Mouse (Mus musculus) v-Abl transformed pro-B cells (cell line): Measurements from ENCODE around the gene Sv2c.

Experiments
- in situ Hi-C, 2 experiments: fragments of 400-800 bp; cut with MboI; formaldehyde crosslinking; loops; one replicate each; pipeline ENCODE4 v1.15.1; 2025; ENCODE audit not compliant: unreplicated experiment in 2 of 2

The Sv2c gene

DNA sequence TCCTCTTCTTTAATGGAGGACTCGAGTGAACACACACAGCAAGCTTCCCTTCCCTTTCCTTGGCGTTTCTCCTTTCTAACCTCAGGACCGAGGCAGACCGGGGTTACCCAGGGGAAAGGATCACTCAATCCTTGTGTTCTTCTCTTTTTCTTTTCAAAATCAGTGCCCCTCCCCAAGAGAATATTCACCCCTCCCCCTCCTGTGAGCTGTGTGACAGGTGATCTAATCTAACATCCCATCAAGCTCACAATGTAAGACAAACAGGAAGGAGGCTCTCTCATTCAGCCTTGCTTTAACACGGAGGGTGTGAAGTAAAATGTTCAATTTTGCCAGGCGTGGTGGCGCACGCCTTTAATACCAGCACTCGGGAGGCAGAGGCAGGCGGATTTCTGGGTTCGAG lies 158.3 kb downstream of the Sv2c start:
- in situ Hi-C loops, result loop anchor here (25.0 kb wide), 1 partner anchor 613 kb away; no protein-coding TSS in a partner anchor

- in situ Hi-C loops, result loop anchor here (25.0 kb wide), 1 partner anchor 614 kb away; no protein-coding TSS in a partner anchor
Measured at GRCm38 (mm10) chr13:95973368-95973958, 158.9 kb downstream of the Sv2c start.

DNA sequence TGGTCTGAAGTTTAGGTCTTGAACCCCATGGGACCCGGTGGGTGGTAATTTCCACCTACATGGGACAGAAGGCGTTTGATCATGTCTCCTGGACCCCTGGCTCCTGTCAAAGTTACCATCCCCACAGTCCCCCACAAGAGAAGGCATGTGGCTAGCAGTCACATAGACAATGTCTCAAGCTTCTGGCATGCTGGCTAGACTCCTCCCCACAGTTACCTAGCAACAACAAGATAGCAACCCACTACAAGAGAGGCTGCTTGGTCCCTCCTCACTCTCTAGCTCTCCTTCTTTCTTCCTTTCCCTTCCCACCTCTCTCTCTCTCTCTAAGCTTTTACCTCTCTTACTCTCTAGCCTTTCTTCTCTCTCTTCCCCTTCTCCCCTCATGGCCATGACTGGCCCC lies 164.3 kb downstream of the Sv2c start:
- in situ Hi-C loops, result loop anchor here (25.0 kb wide), 1 partner anchor 619 kb away; no protein-coding TSS in a partner anchor

GRCm38 (mm10) chr13:95966791-95967190 lies 165.6 kb downstream of the Sv2c start:
- in situ Hi-C loops, result loop anchor here (25.0 kb wide), 1 partner anchor 621 kb away; no protein-coding TSS in a partner anchor

- in situ Hi-C loops, result loop anchor here (25.0 kb wide), 1 partner anchor 622 kb away; no protein-coding TSS in a partner anchor
Measured at GRCm38 (mm10) chr13:95965596-95965995, 166.8 kb downstream of the Sv2c start.

- in situ Hi-C loops, result loop anchor here (25.0 kb wide), 1 partner anchor 622 kb away; no protein-coding TSS in a partner anchor
Measured at GRCm38 (mm10) chr13:95965162-95965561, 167.2 kb downstream of the Sv2c start.

DNA sequence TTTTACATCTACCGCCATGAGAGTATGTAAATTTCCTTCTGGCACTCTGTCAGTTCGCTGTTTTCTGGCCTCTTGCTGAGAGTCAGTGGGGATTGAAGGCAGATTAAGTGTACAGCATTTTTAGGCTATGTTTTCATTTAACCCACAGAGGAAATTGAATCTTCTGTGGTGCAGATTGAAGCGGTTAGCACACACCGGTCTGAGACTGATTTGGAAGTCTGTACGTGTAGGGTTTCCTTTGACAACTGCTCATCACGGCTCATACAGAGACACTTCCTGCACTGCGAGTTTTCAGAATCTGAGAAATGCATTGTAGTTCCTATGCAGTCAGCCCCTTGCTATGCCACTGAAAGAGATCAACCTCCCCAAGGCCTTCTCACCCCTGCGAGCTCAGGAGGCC lies 168.2 kb downstream of the Sv2c start:
- in situ Hi-C loops, result loop anchor here (25.0 kb wide), 1 partner anchor 623 kb away; no protein-coding TSS in a partner anchor

DNA sequence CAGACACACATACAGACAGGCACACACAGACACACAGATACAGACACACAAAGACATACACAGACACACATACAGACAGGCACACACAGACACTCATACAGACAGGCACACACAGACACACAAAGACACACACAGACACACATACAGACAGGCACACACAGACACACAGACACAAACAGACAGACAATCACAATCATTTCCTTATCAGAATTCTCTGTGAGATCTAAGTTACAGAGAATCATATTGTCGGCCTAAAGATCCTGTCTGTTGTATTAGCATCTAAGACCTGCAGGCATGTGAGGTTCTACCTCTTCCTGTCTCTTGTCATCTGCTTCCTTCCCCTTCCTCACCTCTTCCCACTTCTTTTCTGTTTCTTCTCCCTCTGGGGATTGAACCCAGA lies 168.7 kb downstream of the Sv2c start:
- in situ Hi-C loops, result loop anchor here (25.0 kb wide), 1 partner anchor 624 kb away; no protein-coding TSS in a partner anchor

GRCm38 (mm10) chr13:95961905-95962304 lies 170.5 kb downstream of the Sv2c start:
- in situ Hi-C loops, result loop anchor here (25.0 kb wide), 1 partner anchor 625 kb away; no protein-coding TSS in a partner anchor

GRCm38 (mm10) chr13:95961191-95961791 lies 171.1 kb downstream of the Sv2c start:
- in situ Hi-C loops, result loop anchor here (25.0 kb wide), 1 partner anchor 626 kb away; no protein-coding TSS in a partner anchor

DNA sequence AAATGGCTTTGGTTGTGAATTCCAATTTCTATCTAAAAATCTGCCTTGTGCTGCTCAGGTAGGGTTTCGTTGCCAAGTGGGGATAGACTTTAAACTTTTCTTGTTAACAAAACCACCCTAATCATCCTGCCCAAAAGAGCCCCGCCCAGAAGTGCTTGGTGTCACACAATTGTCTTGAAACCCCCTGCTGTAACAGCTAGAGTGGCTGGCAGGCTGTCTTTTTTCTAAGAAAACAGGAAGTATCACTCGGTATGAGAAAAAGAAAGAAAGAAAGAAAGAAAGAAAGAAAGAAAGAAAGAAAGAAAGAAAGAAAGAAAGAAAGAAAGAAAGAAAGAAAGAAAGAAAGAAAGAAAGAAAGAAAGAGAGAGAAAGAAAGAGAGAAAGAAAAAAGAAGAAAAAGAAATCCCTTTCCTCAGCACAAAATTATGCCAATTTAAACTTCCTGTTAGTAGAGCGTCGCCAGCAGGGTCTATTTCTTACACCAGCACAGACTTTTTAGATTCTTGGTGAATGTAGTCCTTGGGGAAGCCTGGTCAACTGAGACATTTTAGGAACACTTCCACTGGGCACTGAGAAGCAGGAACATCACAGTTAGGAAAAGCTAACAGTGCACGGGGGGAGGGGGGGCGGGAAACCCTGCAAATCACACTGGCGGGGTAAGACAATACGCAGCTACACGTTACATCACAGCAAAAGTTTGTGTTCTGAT lies 171.7 kb downstream of the Sv2c start:
- in situ Hi-C loops, result loop anchor here (25.0 kb wide), 1 partner anchor 627 kb away; no protein-coding TSS in a partner anchor

- in situ Hi-C loops, result loop anchor here (10.0 to 25.0 kb wide), 2 partner anchors 395 to 627 kb away; no protein-coding TSS in a partner anchor
Measured at GRCm38 (mm10) chr13:95959651-95960476, 172.5 kb downstream of the Sv2c start.

DNA sequence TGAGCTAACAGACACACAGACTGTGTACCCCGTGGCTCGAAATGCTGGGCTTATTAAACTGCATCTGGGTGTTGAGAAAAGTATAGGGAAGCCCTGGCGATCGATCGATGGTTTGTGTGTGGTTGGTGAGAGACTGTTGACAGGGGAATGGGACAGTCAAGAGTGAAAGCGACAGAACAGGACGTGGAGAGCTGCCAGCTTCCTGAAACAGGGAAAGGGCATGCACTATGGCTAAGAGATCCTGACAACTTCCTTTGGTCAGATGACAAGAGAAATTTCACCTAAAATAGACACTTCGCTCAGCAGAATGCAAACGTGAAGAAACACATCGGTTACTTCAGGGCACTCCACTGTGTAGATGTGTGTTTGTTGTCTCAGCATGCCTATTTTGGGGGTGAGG lies 175.2 kb downstream of the Sv2c start:
- in situ Hi-C loops, result loop anchor here (10.0 to 25.0 kb wide), 2 partner anchors 392 to 630 kb away; no protein-coding TSS in a partner anchor

DNA sequence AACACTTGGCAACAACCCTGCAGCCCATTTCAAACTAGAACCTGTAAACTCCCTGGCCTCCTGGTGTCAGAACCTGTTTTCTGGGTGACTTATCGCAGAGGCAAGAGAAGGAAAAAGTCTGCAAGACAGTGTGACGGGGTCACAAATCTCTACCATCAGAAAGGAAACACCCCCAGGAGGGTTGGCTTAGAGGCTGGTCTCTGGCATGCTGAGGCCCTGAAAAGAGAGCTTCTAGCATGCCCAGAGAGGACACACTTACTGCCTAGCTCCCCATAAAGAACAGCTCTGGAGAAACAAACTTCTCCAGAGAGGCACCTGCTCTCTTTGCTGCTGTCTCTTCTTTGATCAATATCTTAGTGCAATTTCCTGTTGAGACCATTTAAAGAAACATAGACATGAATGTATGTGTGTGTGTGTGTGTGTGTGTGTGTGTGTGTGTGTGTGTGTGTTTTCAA lies 176.0 kb downstream of the Sv2c start:
- in situ Hi-C loops, result loop anchor here (10.0 to 25.0 kb wide), 2 partner anchors 392 to 631 kb away; no protein-coding TSS in a partner anchor

GRCm38 (mm10) chr13:95955204-95955603 lies 177.2 kb downstream of the Sv2c start:
- in situ Hi-C loops, result loop anchor here (10.0 to 25.0 kb wide), 2 partner anchors 390 to 632 kb away; no protein-coding TSS in a partner anchor

DNA sequence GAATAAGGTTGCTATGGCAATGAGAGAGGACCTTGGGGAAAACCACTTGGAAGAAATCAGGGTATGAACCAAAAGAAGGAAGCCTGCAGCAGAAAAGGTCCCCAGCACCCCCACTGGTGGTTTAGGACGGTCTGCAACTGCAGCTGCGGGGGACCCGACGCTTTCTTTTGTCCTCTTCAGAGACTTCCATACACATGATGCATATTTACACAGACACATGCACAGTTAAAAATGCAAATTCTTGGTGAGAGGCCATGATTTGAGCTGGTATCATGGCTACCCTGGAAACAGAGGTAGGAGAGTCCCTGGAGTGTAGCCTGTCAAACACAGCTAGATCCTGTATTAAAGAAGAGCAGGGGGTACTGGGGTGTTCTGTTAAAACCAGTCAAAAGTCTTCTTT lies 178.7 kb downstream of the Sv2c start:
- in situ Hi-C loops, result loop anchor here (10.0 to 25.0 kb wide), 2 partner anchors 389 to 634 kb away; no protein-coding TSS in a partner anchor

- in situ Hi-C loops, result loop anchor here (10.0 to 25.0 kb wide), 2 partner anchors 387 to 635 kb away; no protein-coding TSS in a partner anchor
Measured at GRCm38 (mm10) chr13:95952263-95952662, 180.1 kb downstream of the Sv2c start.

GRCm38 (mm10) chr13:95951098-95951894 lies 181.1 kb downstream of the Sv2c start:
- in situ Hi-C loops, result loop anchor here (10.0 to 25.0 kb wide), 2 partner anchors 386 to 636 kb away; no protein-coding TSS in a partner anchor
